Mouse (Mus musculus): ENCODE data around the gene Ndufa9. TPM values are rescaled to one million over a fixed set of nuclear protein-coding genes. Genes with fewer than 3 reads are reported as not detected.

Ndufa9 gene
- total RNA-seq, 2 experiments from 2014 or later, result 141 to 150 TPM

DNA sequence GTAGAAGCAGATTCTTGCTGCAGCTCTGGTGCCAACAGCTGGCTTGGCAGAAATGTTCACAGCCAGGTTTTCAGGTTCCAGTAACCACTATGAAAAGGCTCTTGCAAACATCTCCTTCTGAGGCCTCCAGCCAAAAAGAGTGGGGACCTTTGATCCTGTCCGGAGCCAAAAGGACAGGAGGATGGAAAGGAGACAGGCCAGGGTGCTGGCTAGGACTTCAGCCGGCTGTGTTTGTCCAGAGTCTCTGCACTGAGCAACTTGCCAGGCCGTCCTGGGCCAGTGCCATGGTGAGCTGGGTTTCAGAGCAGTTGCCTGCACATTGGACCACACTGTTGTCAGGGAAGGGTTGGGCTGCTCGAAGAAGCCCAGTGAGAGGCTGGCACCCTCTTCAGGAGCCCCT lies 76.6 kb downstream of the Ndufa9 start:
- peak; percentile 75 to 83 for DNase-seq (ENCODE audit: low spot score in 2 of 2)

Other genes starting within 250 kb of the Ndufa9 start
- gene Kcna1, start 202.8 kb downstream of the Ndufa9 start, total RNA-seq (2021), result 10 to 100 TPM; 48.5 to 53.7 TPM
- gene Kcna6, start 108.5 kb downstream of the Ndufa9 start, total RNA-seq (2021), result 10 to 100 TPM; 53.2 to 59.6 TPM
- gene Akap3, start 4.0 kb upstream of the Ndufa9 start, total RNA-seq (2021), result under 1 TPM in 1 of 2 experiments, not detected in 1; 0.18 TPM
- under 1 TPM; 0.13 to 0.32 TPM for gene Dyrk4, start 72.7 kb upstream of the Ndufa9 start, total RNA-seq (2021)
- gene Rad51ap1, start 90.5 kb upstream of the Ndufa9 start, total RNA-seq (2021), result 1 to 10 TPM; 5.4 to 5.8 TPM
- 10 to 100 TPM; 32.4 to 35.0 TPM for gene D6Wsu163e, start 90.8 kb upstream of the Ndufa9 start, total RNA-seq (2021)
- not detected for gene Fgf6, start 166.4 kb upstream of the Ndufa9 start, total RNA-seq (2021)
- under 1 TPM; 0.25 to 0.85 TPM for gene Fgf23, start 223.8 kb upstream of the Ndufa9 start, total RNA-seq (2021)